Mouse (Mus musculus): ENCODE results near the gene Ppia. TPM values are rescaled to one million over a fixed set of nuclear protein-coding genes. Genes with fewer than 3 reads are reported as not detected.
"Not testable (repeated sequence)": the region's sequence is repeated elsewhere in the genome, so short reads cannot be mapped to it uniquely, and the experiment has no call there.

Ppia gene
- polyA plus RNA-seq, 1 experiment from 2014 or later, result 5,074 TPM

- ATAC-seq (ENCODE audit: insufficient read depth, low FRiP score, low read depth), result no peak
- no peak overlapping the region for H3K27ac ChIP-seq
- H3K9me3 ChIP-seq, result no peaks in the 10 kb centered on the region
- 0 out of 2 replicates have a peak, but pooled peaks cover 4% of the 10 kb centered on the region for H3K4me1 ChIP-seq
- H3K4me3 ChIP-seq (replicated peaks), result no peak overlapping the region
- H3K36me3 ChIP-seq, result no peaks in the 10 kb centered on the region
- H3K4me2 ChIP-seq, result no peak overlapping the region
- no peaks in the 10 kb centered on the region for H3K27me3 ChIP-seq (replicated peaks)
- WGBS, result 83% methylated on average over 7 of the region's 7 CpGs
- no peak overlapping the region for H3K9ac ChIP-seq
Measured at GRCm38 (mm10) chr11:6445951-6446350, 30.7 kb downstream of the Ppia start.

GRCm38 (mm10) chr11:6447493-6447892 is 32.2 kb downstream of the Ppia start:
- no peaks in the 10 kb centered on the region for H3K36me3 ChIP-seq
- H3K4me3 ChIP-seq (replicated peaks), result no peak overlapping the region
- H3K27ac ChIP-seq, result no peak overlapping the region
- no peaks in the 10 kb centered on the region for H3K9me3 ChIP-seq
- no peak overlapping the region for H3K4me2 ChIP-seq
- H3K9ac ChIP-seq, result no peak overlapping the region
- ATAC-seq (ENCODE audit: insufficient read depth, low FRiP score, low read depth), result no peak
- no peaks in the 10 kb centered on the region for H3K27me3 ChIP-seq (replicated peaks)
- H3K4me1 ChIP-seq, result 0 out of 2 replicates have a peak, but pooled peaks cover 4% of the 10 kb centered on the region
- WGBS, result 72% methylated on average over 4 of the region's 4 CpGs

GRCm38 (mm10) chr11:6448155-6448554 is 32.9 kb downstream of the Ppia start:
- H3K4me3 ChIP-seq (replicated peaks); H3K4me1 ChIP-seq; H3K36me3 ChIP-seq; H3K27ac ChIP-seq; H3K9ac ChIP-seq; H3K4me2 ChIP-seq; ATAC-seq (ENCODE audit: insufficient read depth, low FRiP score, low read depth); H3K9me3 ChIP-seq; H3K27me3 ChIP-seq (replicated peaks): not testable (repeated sequence)
- WGBS, result 93% methylated on average over 5 of the region's 5 CpGs

GRCm38 (mm10) chr11:6456083-6456482 is 40.8 kb downstream of the Ppia start:
- H3K4me3 ChIP-seq (replicated peaks), result no peak overlapping the region
- H3K27ac ChIP-seq, result no peak overlapping the region
- no peak for ATAC-seq (ENCODE audit: insufficient read depth, low FRiP score, low read depth)
- H3K4me1 ChIP-seq, result no peaks in the 10 kb centered on the region
- H3K4me2 ChIP-seq, result no peak overlapping the region
- H3K9me3 ChIP-seq, result no peaks in the 10 kb centered on the region
- H3K27me3 ChIP-seq (replicated peaks), result no peaks in the 10 kb centered on the region
- no peaks in the 10 kb centered on the region for H3K36me3 ChIP-seq
- WGBS, result 76% methylated on average over 6 of the region's 6 CpGs
- H3K9ac ChIP-seq, result no peak overlapping the region

- no peak overlapping the region for H3K4me3 ChIP-seq (replicated peaks)
- H3K4me1 ChIP-seq, result no peaks in the 10 kb centered on the region
- no peak overlapping the region for H3K9ac ChIP-seq
- no peak overlapping the region for H3K4me2 ChIP-seq
- peaks cover 16% of the 10 kb centered on the region for H3K36me3 ChIP-seq
- WGBS, result 86% methylated on average over 6 of the region's 6 CpGs
- no peaks in the 10 kb centered on the region for H3K9me3 ChIP-seq
- no peaks in the 10 kb centered on the region for H3K27me3 ChIP-seq (replicated peaks)
- no peak overlapping the region for H3K27ac ChIP-seq
- ATAC-seq (ENCODE audit: insufficient read depth, low FRiP score, low read depth), result no peak
Measured at GRCm38 (mm10) chr11:6463159-6463837, 48.1 kb downstream of the Ppia start.

GRCm38 (mm10) chr11:6465122-6465521 is 49.9 kb downstream of the Ppia start:
- H3K4me1 ChIP-seq, result no peaks in the 10 kb centered on the region
- no peak for ATAC-seq (ENCODE audit: insufficient read depth, low FRiP score, low read depth)
- H3K27me3 ChIP-seq (replicated peaks), result no peaks in the 10 kb centered on the region
- H3K27ac ChIP-seq, result no peak overlapping the region
- H3K9ac ChIP-seq, result no peak overlapping the region
- whole genome bisulfite sequencing, result 27% methylated on average over 4 of the region's 4 CpGs
- H3K4me2 ChIP-seq, result no peak overlapping the region
- peaks cover 16% of the 10 kb centered on the region for H3K36me3 ChIP-seq
- no peaks in the 10 kb centered on the region for H3K9me3 ChIP-seq
- no peak overlapping the region for H3K4me3 ChIP-seq (replicated peaks)

GRCm38 (mm10) chr11:6468541-6468940 is 53.3 kb downstream of the Ppia start:
- ATAC-seq (ENCODE audit: insufficient read depth, low FRiP score, low read depth), result no peak
- Histone ChIP-seq H3K36me3 (peaks cover 16% of the 10 kb centered on the region), H3K4me3 (replicated peaks) (no peak overlapping the region), H3K4me1 (peaks cover 12% of the 10 kb centered on the region; the same call in 1 of the 2 replicates), H3K9ac (no peak overlapping the region), H3K4me2 (no peak overlapping the region), H3K27me3 (replicated peaks) (no peaks in the 10 kb centered on the region), H3K27ac (no peak overlapping the region), H3K9me3 (no peaks in the 10 kb centered on the region)
- WGBS, result 69% methylated on average over 2 of the region's 2 CpGs

Small RNA genes lying within 50 kb of the gene (microRNA-seq; reads per million reads assigned to microRNA genes)
- 0.77 reads per million for gene Mir7651

Other genes with a start within 250 kb of the Ppia start
- 0.39 and 0.51 TPM in 2 replicates for gene A730071L15Rik, start 215.4 kb upstream of the Ppia start, polyA plus RNA-seq (2015; fragmentation: Nextera tagmentation; extraction: Ambion mirVana)
- gene Nudcd3, start 215.0 kb upstream of the Ppia start, polyA plus RNA-seq (2015; fragmentation: Nextera tagmentation; extraction: Ambion mirVana), result 35.3 and 37.2 TPM in 2 replicates
- gene Npc1l1, start 185.3 kb upstream of the Ppia start, polyA plus RNA-seq (2015; fragmentation: Nextera tagmentation; extraction: Ambion mirVana), result 2.0 and 2.3 TPM in 2 replicates
- 87.6 and 98.3 TPM in 2 replicates for gene Ddx56, start 147.7 kb upstream of the Ppia start, polyA plus RNA-seq (2015; fragmentation: Nextera tagmentation; extraction: Ambion mirVana)
- gene Tmed4, start 140.6 kb upstream of the Ppia start, polyA plus RNA-seq (2015; fragmentation: Nextera tagmentation; extraction: Ambion mirVana), result 116 TPM in 2 replicates
- 100 and 115 TPM in 2 replicates for gene Ogdh, start 123.8 kb upstream of the Ppia start, polyA plus RNA-seq (2015; fragmentation: Nextera tagmentation; extraction: Ambion mirVana)
- 10.7 and 11.1 TPM in 2 replicates for gene Zmiz2, start 26.4 kb upstream of the Ppia start, polyA plus RNA-seq (2015; fragmentation: Nextera tagmentation; extraction: Ambion mirVana)
- gene H2afv, start 29.0 kb downstream of the Ppia start, polyA plus RNA-seq (2015; fragmentation: Nextera tagmentation; extraction: Ambion mirVana), result 399 and 425 TPM in 2 replicates
- gene Purb, start 60.5 kb downstream of the Ppia start, polyA plus RNA-seq (2015; fragmentation: Nextera tagmentation; extraction: Ambion mirVana), result 28.5 and 28.7 TPM in 2 replicates
- gene Myo1g, start 105.5 kb downstream of the Ppia start, polyA plus RNA-seq (2015; fragmentation: Nextera tagmentation; extraction: Ambion mirVana), result 3.5 and 4.3 TPM in 2 replicates
- 75.4 and 76.3 TPM in 2 replicates for gene Ccm2, start 131.4 kb downstream of the Ppia start, polyA plus RNA-seq (2015; fragmentation: Nextera tagmentation; extraction: Ambion mirVana)
- 5.7 and 8.2 TPM in 2 replicates for gene Nacad, start 190.6 kb downstream of the Ppia start, polyA plus RNA-seq (2015; fragmentation: Nextera tagmentation; extraction: Ambion mirVana)
- 41.6 and 50.2 TPM in 2 replicates for gene Tbrg4, start 210.6 kb downstream of the Ppia start, polyA plus RNA-seq (2015; fragmentation: Nextera tagmentation; extraction: Ambion mirVana)
- gene Wap, start 223.2 kb downstream of the Ppia start, polyA plus RNA-seq (2015; fragmentation: Nextera tagmentation; extraction: Ambion mirVana), result not detected in 2 replicates
- 7.0 and 8.3 TPM in 2 replicates for gene Ramp3, start 243.1 kb downstream of the Ppia start, polyA plus RNA-seq (2015; fragmentation: Nextera tagmentation; extraction: Ambion mirVana)